Mouse (Mus musculus) midbrain, postnatal 0 days (tissue): ENCODE results near the gene Brat1. TPM values are rescaled to one million over a fixed set of nuclear protein-coding genes. Genes with fewer than 3 reads are reported as not detected.
A peak's percentile ranks its signal among the peaks of the same experiment; 100 is the strongest.
"Not testable (repeated sequence)": the region's sequence is repeated elsewhere in the genome, so short reads cannot be mapped to it uniquely, and the experiment has no call there.

ENCODE experiments used
- ATAC-seq: fragments of 200-750 bp; cut with Nextera tagmentation; 2 replicates; pipeline ENCODE4 v1.8.0; 2017; ENCODE audit warnings: moderate number of reproducible peaks, mild to moderate bottlenecking, moderate TSS enrichment, moderate library complexity; ENCODE audit not compliant: low FRiP score
- DNase-seq: peaks from one replicate; pipeline ENCODE4 v3.0.0-alpha.2; 2015; ENCODE audit warnings: low spot score
- H3K27ac ChIP-seq: fragments of 300-500 bp; sonication (generic); 2 replicates; pipeline ENCODE4 v1.5.1; 2014; ENCODE audit warnings: low read depth, mild to moderate bottlenecking, low read length, mixed read lengths
- H3K27me3 ChIP-seq: fragments of 300-500 bp; sonication (generic); 2 replicates; pipeline ENCODE4 v1.6.1; 2014; ENCODE audit warnings: low read length, control low read depth, mixed read lengths; ENCODE audit not compliant: insufficient read depth
- H3K36me3 ChIP-seq: fragments of 300-500 bp; sonication (generic); 2 replicates; pipeline ENCODE4 v1.6.1; 2014; ENCODE audit warnings: low read length, control low read depth, mixed read lengths; ENCODE audit not compliant: insufficient read depth
- H3K4me1 ChIP-seq: fragments of 300-500 bp; sonication (generic); 2 replicates; pipeline ENCODE4 v1.6.1; 2014; ENCODE audit warnings: mild to moderate bottlenecking, control low read depth, antibody characterized with exemption, low read length, mixed read lengths; ENCODE audit not compliant: insufficient read depth
- H3K4me2 ChIP-seq: fragments of 300-500 bp; sonication (generic); 2 replicates; pipeline ENCODE4 v1.6.1; 2014; ENCODE audit warnings: low read depth, mild to moderate bottlenecking, low read length, mixed read lengths; ENCODE audit not compliant: poor library complexity, severe bottlenecking
- H3K4me3 ChIP-seq: fragments of 300-500 bp; sonication (generic); 2 replicates; pipeline ENCODE4 v1.5.1; 2014; ENCODE audit warnings: low read depth, mild to moderate bottlenecking, low read length, moderate library complexity
- H3K9ac ChIP-seq: fragments of 300-500 bp; sonication (generic); replicated peaks from 2 replicates; pipeline ENCODE4 v1.6.1; 2014; ENCODE audit warnings: mild to moderate bottlenecking, low read length, moderate library complexity, mixed read lengths; ENCODE audit not compliant: poor library complexity, severe bottlenecking
- H3K9me3 ChIP-seq: fragments of 300-500 bp; sonication (generic); 2 replicates; pipeline ENCODE4 v1.6.1; 2016; ENCODE audit warnings: low read length, control low read depth
- CTCF ChIP-seq: IDR thresholded peaks from 2 replicates; pipeline ENCODE4 v1.5.1; 2016; ENCODE audit warnings: antibody characterized with exemption, mild to moderate bottlenecking
- WGBS: fragments of 180-500 bp; shearing (Covaris S2); extraction: QIAGEN DNeasy Blood & Tissue Kit; methylation state at CpG from one replicate; pipeline ENCODE4 v1.1.7; 2014; 5-methylcytosine and 5-hydroxymethylcytosine counted together
- polyA plus RNA-seq: library from polyadenylated mRNA; unstranded; fragments of >200 nt; fragmentation: Nextera tagmentation; extraction: Ambion mirVana; gene quantifications from 2 replicates; pipeline ENCODE4 v1.2.1, GENCODE M21; 2015
- total RNA-seq: library from RNA; depleted of rRNA; stranded (reverse); fragments of >200 nt; gene quantifications from 2 replicates; pipeline ENCODE4 v1.2.3, GENCODE M21; 2014

The Brat1 gene
- total and polyA plus RNA-seq, 2 experiments from 2014 or later, result 16.4 to 40.3 TPM

DNA sequence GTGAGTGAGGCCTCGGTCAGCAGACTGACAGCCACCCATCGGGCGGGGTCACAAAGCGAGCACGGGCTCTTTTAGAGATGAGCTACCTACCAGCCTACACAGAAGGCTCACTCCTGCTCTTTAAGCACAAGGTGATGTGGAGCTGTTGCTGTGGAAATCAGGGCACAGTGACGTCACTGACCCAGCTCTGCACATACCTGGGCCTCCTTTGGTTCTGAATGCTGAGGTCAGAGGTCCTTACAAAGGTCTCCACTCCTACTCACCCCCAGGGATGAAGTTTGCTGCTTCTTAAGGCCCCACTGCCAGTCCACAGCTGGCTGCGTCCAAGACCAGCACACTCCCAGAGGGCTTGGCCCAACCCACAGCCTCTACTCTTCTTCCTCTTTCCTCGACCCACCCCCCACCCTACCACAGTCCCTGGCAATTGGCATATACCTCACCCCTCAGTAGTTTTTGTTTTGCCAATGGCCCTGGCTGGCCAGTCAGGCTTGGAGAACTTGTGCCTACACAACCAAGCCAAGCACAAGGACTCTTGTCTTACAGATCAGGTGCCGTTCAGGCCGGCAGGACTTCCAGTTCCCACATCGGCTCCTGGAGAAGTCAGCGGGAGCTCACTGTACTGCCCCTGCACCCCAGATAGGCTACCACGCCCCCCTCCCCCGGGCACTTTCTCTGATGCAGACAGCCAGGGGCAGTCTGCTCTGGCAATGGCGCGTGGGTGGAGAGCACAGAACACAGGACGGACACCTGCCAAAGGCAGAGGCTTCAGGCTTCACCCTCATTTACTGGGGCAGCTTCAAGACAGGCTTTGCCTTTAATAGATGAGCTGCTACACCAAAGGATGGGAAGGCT is 41.8 kb upstream of the Brat1 start:
- WGBS, result 69% methylated on average over 17 of the region's 17 CpGs
- H3K36me3 ChIP-seq, result peaks cover 19% of the 10 kb centered on the region
- H3K4me1 ChIP-seq, result peaks cover 13% of the 10 kb centered on the region; the same call in 1 of the 2 replicates
- no peaks in the 10 kb centered on the region for H3K27me3 ChIP-seq
- no peak overlapping the region for H3K4me3 ChIP-seq
- H3K9me3 ChIP-seq, result no peaks in the 10 kb centered on the region
- 0 out of 2 replicates have a peak overlapping the region, but pooled peaks have one; percentile 34 for H3K27ac ChIP-seq
- no peak for ATAC-seq
- 0 out of 2 replicates have a peak overlapping the region, but pooled peaks have one; percentile 19 for H3K9ac ChIP-seq
- TF ChIP-seq CTCF, result no peak
- no peak overlapping the region for H3K4me2 ChIP-seq
- DNase-seq, result no peak

DNA sequence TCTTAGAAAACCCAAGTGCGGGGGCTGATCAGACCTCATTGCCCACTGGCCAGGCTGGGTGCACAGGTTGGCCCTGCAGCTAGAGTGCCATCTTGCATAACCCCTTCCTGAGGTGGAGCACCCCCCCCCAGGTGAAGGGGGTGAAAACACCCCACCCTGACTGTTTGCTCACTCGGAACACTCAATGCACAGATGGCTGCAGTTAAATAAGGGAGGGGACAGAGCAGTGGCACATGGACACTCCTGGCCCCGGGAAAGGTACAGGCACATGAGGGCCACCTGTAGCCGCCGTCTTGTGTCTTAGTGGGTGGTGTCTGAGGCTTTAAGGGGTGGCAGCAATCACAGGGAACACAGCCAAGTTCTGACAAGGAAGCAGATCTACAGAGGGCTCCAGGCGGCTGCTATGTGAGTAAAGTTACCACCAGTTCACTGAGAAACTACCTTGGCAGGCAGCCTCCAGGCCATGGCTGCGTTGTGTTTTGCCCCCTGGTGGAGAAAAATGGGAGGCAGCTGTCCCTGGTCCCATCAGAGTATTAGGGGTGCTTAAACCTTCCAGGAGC is 41.1 kb upstream of the Brat1 start:
- no peak overlapping the region for H3K9ac ChIP-seq
- H3K4me2 ChIP-seq, result no peak overlapping the region
- H3K27ac ChIP-seq, result 0 out of 2 replicates have a peak overlapping the region, but pooled peaks have one; percentile 34
- peaks cover 13% of the 10 kb centered on the region; the same call in 1 of the 2 replicates for H3K4me1 ChIP-seq
- no peaks in the 10 kb centered on the region for H3K27me3 ChIP-seq
- DNase-seq, result peak; percentile 76
- peak; percentile 79 for TF ChIP-seq CTCF
- peaks cover 21% of the 10 kb centered on the region for H3K36me3 ChIP-seq
- no peaks in the 10 kb centered on the region for H3K9me3 ChIP-seq
- 56% methylated on average over 7 of the region's 7 CpGs for WGBS
- ATAC-seq, result no peak
- H3K4me3 ChIP-seq, result no peak overlapping the region

DNA sequence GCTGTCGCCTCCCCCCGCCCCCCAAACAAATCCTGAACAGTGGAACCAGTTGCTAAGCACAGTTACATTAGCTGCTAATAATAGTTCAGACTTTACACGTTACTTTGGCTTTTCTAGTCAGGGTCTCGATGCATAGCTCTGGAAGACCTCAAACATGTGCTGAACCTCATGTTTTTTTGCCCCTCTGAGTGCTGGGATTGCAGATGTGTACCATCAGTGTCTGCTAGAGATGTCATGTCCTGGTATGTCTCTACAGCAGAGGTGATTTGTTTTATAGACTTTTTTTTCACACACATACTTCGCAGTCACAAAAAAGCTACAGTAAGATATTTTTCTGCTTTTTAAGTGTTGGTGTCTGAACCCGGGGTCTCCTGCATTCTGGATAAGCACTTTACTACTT is 32.7 kb upstream of the Brat1 start:
- WGBS, result 90% methylated on average over 6 of the region's 6 CpGs
- Histone ChIP-seq H3K36me3 (peaks cover 47% of the 10 kb centered on the region), H3K4me3 (no peak overlapping the region), H3K4me1 (no peaks in the 10 kb centered on the region), H3K27me3 (no peaks in the 10 kb centered on the region), H3K9me3 (no peaks in the 10 kb centered on the region), H3K9ac (no peak overlapping the region), H3K4me2 (no peak overlapping the region), H3K27ac (no peak overlapping the region)
- no peak for TF ChIP-seq CTCF
- ATAC-seq, result no peak
- no peak for DNase-seq

DNA sequence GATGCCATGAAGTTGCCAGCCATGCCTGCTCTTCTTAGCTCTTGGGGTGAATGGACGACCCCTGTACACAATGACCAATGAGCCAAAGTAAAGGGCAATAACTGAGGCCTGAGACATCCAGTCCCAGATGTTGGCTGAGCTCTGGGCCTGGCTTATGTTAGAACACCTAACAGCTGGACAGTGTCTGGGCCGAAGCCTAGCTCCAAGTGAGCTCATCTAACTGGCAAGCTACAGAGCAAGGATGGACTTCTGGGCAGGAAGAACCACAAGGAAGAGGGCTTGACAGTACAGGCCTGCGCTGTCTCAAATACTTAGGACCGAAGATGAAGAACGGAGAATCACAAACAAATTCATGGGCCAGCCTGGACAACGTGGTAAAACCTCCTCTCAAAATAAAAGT is 32.2 kb upstream of the Brat1 start:
- H3K27ac ChIP-seq, result not testable (repeated sequence)

DNA sequence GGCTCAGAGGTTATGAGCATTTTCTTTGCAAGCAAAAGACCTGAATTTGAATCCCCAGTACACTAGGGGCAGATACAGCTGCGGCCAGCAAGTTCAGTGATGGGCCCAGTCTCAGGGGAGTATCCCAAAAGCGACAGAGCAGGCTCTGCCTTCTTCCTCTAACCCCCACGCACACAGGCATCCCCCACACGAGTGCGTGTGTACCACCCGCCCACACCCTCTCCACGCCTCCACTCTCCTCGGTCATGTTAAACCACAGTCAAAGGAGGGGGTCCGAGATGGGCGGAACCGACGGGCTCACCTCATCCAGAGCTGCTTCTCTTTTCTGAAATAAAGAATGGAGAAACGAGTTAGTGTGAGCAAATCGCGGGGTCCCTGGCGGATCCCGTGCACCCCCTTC is 30.8 kb upstream of the Brat1 start:
- Histone ChIP-seq H3K27ac (no peak overlapping the region), H3K36me3 (peaks cover 56% of the 10 kb centered on the region), H3K9ac (no peak overlapping the region), H3K27me3 (no peaks in the 10 kb centered on the region), H3K4me3 (no peak overlapping the region), H3K9me3 (no peaks in the 10 kb centered on the region), H3K4me2 (no peak overlapping the region), H3K4me1 (no peaks in the 10 kb centered on the region)
- no peak for TF ChIP-seq CTCF
- WGBS, result 92% methylated on average over 17 of the region's 17 CpGs
- no peak for DNase-seq
- no peak for ATAC-seq

More for the DNA sequence above, 32.2 kb upstream of the Brat1 start:
- H3K4me3 ChIP-seq, H3K27me3 ChIP-seq, H3K4me2 ChIP-seq, ATAC-seq, H3K4me1 ChIP-seq, DNase-seq, H3K9ac ChIP-seq, H3K9me3 ChIP-seq: not testable (repeated sequence)
- peaks cover 51% of the 10 kb centered on the region for H3K36me3 ChIP-seq
- 94% methylated on average over 6 of the region's 6 CpGs for WGBS

DNA sequence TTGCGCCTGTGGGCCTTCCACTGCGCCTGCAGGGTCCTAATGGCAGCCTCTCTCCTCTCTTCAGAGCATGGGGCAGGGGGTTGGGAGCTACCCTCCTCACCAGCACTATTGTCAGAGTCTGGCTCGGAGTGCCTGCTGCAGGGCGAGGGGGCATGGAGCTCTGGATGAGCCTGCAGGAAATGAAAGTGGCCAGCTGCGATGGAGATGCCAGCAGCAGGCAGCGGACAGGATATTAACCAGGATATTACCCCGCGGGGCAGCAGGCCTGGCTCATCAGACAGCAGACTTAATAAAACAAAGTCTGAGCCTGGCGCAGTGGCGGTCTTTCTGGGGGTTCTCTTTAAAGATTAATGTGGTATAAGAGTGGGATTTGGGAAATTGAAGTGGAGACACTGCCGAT is 29.7 kb upstream of the Brat1 start:
- Histone ChIP-seq H3K27me3 (no peaks in the 10 kb centered on the region), H3K36me3 (peaks cover 54% of the 10 kb centered on the region), H3K9ac (0 out of 2 replicates have a peak overlapping the region, but pooled peaks have one; percentile 8), H3K4me3 (no peak overlapping the region), H3K4me2 (no peak overlapping the region), H3K9me3 (no peaks in the 10 kb centered on the region), H3K27ac (no peak overlapping the region), H3K4me1 (no peaks in the 10 kb centered on the region)
- DNase-seq (no peak), ATAC-seq (no peak)
- WGBS, result 71% methylated on average over 11 of the region's 11 CpGs
- TF ChIP-seq CTCF, result no peak
